Mouse (Mus musculus): Measurements from ENCODE around the gene Rrp7a. TPM values are rescaled to one million over a fixed set of nuclear protein-coding genes. Genes with fewer than 3 reads are reported as not detected.

The Rrp7a gene
- polyA plus RNA-seq, 1 experiment from 2014 or later, result 85.1 TPM

Other genes starting within 250 kb of the Rrp7a start
- 18.3 and 18.6 TPM in 2 replicates for gene Tcf20, start 134.9 kb downstream of the Rrp7a start, polyA plus RNA-seq (2015; fragmentation: Nextera tagmentation; extraction: Ambion mirVana)
- gene Nfam1, start 89.5 kb downstream of the Rrp7a start, polyA plus RNA-seq (2015; fragmentation: Nextera tagmentation; extraction: Ambion mirVana), result 1.5 and 1.7 TPM in 2 replicates
- gene Serhl, start 33.3 kb downstream of the Rrp7a start, polyA plus RNA-seq (2015; fragmentation: Nextera tagmentation; extraction: Ambion mirVana), result 24.6 and 30.2 TPM in 2 replicates
- 154 and 160 TPM in 2 replicates for gene Poldip3, start 26.6 kb upstream of the Rrp7a start, polyA plus RNA-seq (2015; fragmentation: Nextera tagmentation; extraction: Ambion mirVana)
- gene Cyb5r3, start 49.8 kb upstream of the Rrp7a start, polyA plus RNA-seq (2015; fragmentation: Nextera tagmentation; extraction: Ambion mirVana), result 92.1 and 112 TPM in 2 replicates
- 2.4 and 2.8 TPM in 2 replicates for gene A4galt, start 129.0 kb upstream of the Rrp7a start, polyA plus RNA-seq (2015; fragmentation: Nextera tagmentation; extraction: Ambion mirVana)
- 44.5 and 46.3 TPM in 2 replicates for gene Arfgap3, start 227.4 kb upstream of the Rrp7a start, polyA plus RNA-seq (2015; fragmentation: Nextera tagmentation; extraction: Ambion mirVana)

Measured in forebrain, embryonic 16.5 days (tissue).